Mouse (Mus musculus) midbrain, embryonic 11.5 days (tissue): ENCODE data around the gene Gm10061. TPM values are rescaled to one million over a fixed set of nuclear protein-coding genes. Genes with fewer than 3 reads are reported as not detected.
"Not testable (repeated sequence)": the region's sequence is repeated elsewhere in the genome, so short reads cannot be mapped to it uniquely, and the experiment has no call there.

Experiments
- ATAC-seq: fragments of 200-750 bp; cut with Nextera tagmentation; 2 replicates; pipeline ENCODE4 v1.8.0; 2017; ENCODE audit warnings: moderate TSS enrichment, moderate library complexity; ENCODE audit not compliant: low FRiP score
- DNase-seq: peaks from one replicate; pipeline ENCODE4 v3.0.0; 2015; ENCODE audit warnings: low spot score; ENCODE audit errors: missing footprints
- H3K27ac ChIP-seq: fragments of 300-500 bp; sonication (generic); 2 replicates; pipeline ENCODE4 v1.5.1; 2014; ENCODE audit warnings: low read depth, low read length
- H3K27me3 ChIP-seq: fragments of 300-500 bp; sonication (generic); 2 replicates; pipeline ENCODE4 v1.6.1; 2014; ENCODE audit warnings: mild to moderate bottlenecking, low read length, moderate library complexity, mixed read lengths; ENCODE audit not compliant: control insufficient read depth, insufficient read depth
- H3K36me3 ChIP-seq: fragments of 300-500 bp; sonication (generic); 2 replicates; pipeline ENCODE4 v1.6.1; 2014; ENCODE audit warnings: mild to moderate bottlenecking, low read length, moderate library complexity, mixed read lengths; ENCODE audit not compliant: control insufficient read depth, insufficient read depth
- H3K4me1 ChIP-seq: fragments of 300-500 bp; sonication (generic); 2 replicates; pipeline ENCODE4 v1.6.1; 2014; ENCODE audit warnings: low read length; ENCODE audit not compliant: control insufficient read depth, insufficient read depth
- H3K4me2 ChIP-seq: fragments of 300-500 bp; sonication (generic); 2 replicates; pipeline ENCODE4 v1.6.1; 2014; ENCODE audit warnings: mild to moderate bottlenecking, moderate library complexity
- H3K4me3 ChIP-seq: fragments of 300-500 bp; sonication (generic); 2 replicates; pipeline ENCODE4 v1.5.1; 2014; ENCODE audit warnings: low read depth, low read length
- H3K9ac ChIP-seq: fragments of 300-500 bp; sonication (generic); 2 replicates; pipeline ENCODE4 v1.6.1; 2014; ENCODE audit warnings: low read length
- H3K9me3 ChIP-seq: fragments of 300-500 bp; sonication (generic); 2 replicates; pipeline ENCODE4 v1.6.1; 2016; ENCODE audit warnings: low read length; ENCODE audit not compliant: control insufficient read depth
- WGBS: fragments of 180-500 bp; shearing (Covaris S2); extraction: QIAGEN DNeasy Blood & Tissue Kit; methylation state at CpG from one replicate; pipeline ENCODE4 v1.1.7; 2014; 5-methylcytosine and 5-hydroxymethylcytosine counted together
- polyA plus RNA-seq: library from polyadenylated mRNA; unstranded; fragments of >200 nt; fragmentation: Nextera tagmentation; extraction: Ambion mirVana; gene quantifications from 2 replicates; pipeline ENCODE4 v1.2.1, GENCODE M21; 2014

The Gm10061 gene
- not detected in 2 replicates for polyA plus RNA-seq

- no peak for ATAC-seq
- 94% methylated on average over 1 of the region's 1 CpGs for WGBS
These were observed at the start of gene Gm10061 for GRCm38 (mm10) chr16:89150786-89151185. Gene Gm10061, plus strand, starts transcription at chr16:89151086.

GRCm38 (mm10) chr16:89140551-89140950 is 10.3 kb upstream of the Gm10061 start, which contains the start of gene Gm6358:
Gene Gm6358, plus strand, starts transcription at chr16:89140851.
- no peak within 1 kb of the TSS for H3K27ac ChIP-seq
- H3K4me1 ChIP-seq: no peaks in the 10 kb centered on the region
- H3K4me3 ChIP-seq: no peak within 1 kb of the TSS
- DNase-seq (no peak), ATAC-seq (no peak)
- no peaks in the 10 kb centered on the region for H3K36me3 ChIP-seq
- H3K9me3 ChIP-seq: no peaks in the 10 kb centered on the region
- no peak within 1 kb of the TSS for H3K9ac ChIP-seq
- no peak within 1 kb of the TSS for H3K4me2 ChIP-seq
- H3K27me3 ChIP-seq: no peaks in the 10 kb centered on the region
- 89% methylated on average over 1 of the region's 1 CpGs for WGBS

More at GRCm38 (mm10) chr16:89150786-89151185, at the start of gene Gm10061:
- no peaks in the 10 kb centered on the region for H3K27me3 ChIP-seq
- peak; percentile 23 for DNase-seq
- no peaks in the 10 kb centered on the region for H3K9me3 ChIP-seq
- no peak within 1 kb of the TSS for H3K4me3 ChIP-seq
- H3K9ac ChIP-seq: no peak within 1 kb of the TSS
- H3K4me2 ChIP-seq: no peak within 1 kb of the TSS
- no peak within 1 kb of the TSS for H3K27ac ChIP-seq
- no peaks in the 10 kb centered on the region for H3K4me1 ChIP-seq
- H3K36me3 ChIP-seq: no peaks in the 10 kb centered on the region

GRCm38 (mm10) chr16:89157652-89158051 is 6.8 kb downstream of the Gm10061 start, which contains the start of gene Gm9789:
Gene Gm9789, plus strand, starts transcription at chr16:89157952.
- H3K4me2 ChIP-seq: no peak within 1 kb of the TSS
- no peaks in the 10 kb centered on the region for H3K27me3 ChIP-seq
- no peak within 1 kb of the TSS for H3K9ac ChIP-seq
- no peak for ATAC-seq
- peak; percentile 41 for DNase-seq
- no peak within 1 kb of the TSS for H3K27ac ChIP-seq
- no peaks in the 10 kb centered on the region for H3K9me3 ChIP-seq
- 91% methylated on average over 4 of the region's 4 CpGs for WGBS
- H3K4me1 ChIP-seq: no peaks in the 10 kb centered on the region
- H3K36me3 ChIP-seq: no peaks in the 10 kb centered on the region
- no peak within 1 kb of the TSS for H3K4me3 ChIP-seq

- not testable (repeated sequence) for H3K27me3 ChIP-seq, H3K4me2 ChIP-seq
These were observed 18.3 kb downstream of the Gm10061 start, which contains the start of gene Gm7735 for GRCm38 (mm10) chr16:89169190-89169589. Gene Gm7735, plus strand, starts transcription at chr16:89169490.

GRCm38 (mm10) chr16:89174435-89174834 is 23.5 kb downstream of the Gm10061 start, which contains the start of gene 1110057P08Rik:
Gene 1110057P08Rik, plus strand, starts transcription at chr16:89174735.
- WGBS: 79% methylated on average over 2 of the region's 2 CpGs
- Histone ChIP-seq H3K9me3 (no peaks in the 10 kb centered on the region), H3K9ac (no peak within 1 kb of the TSS), H3K27ac (no peak within 1 kb of the TSS), H3K4me1 (no peaks in the 10 kb centered on the region), H3K4me3 (no peak within 1 kb of the TSS), H3K36me3 (no peaks in the 10 kb centered on the region), H3K27me3 (no peaks in the 10 kb centered on the region), H3K4me2 (no peak within 1 kb of the TSS)
- DNase-seq: peak; percentile 6
- no peak for ATAC-seq

More at GRCm38 (mm10) chr16:89169190-89169589, 18.3 kb downstream of the Gm10061 start, which contains the start of gene Gm7735:
- not testable (repeated sequence) for H3K27ac ChIP-seq, H3K36me3 ChIP-seq, DNase-seq, ATAC-seq, H3K9ac ChIP-seq, H3K4me3 ChIP-seq, H3K4me1 ChIP-seq, H3K9me3 ChIP-seq

- Histone ChIP-seq H3K9ac (no peak overlapping the region), H3K36me3 (no peaks in the 10 kb centered on the region), H3K27me3 (no peaks in the 10 kb centered on the region), H3K9me3 (no peaks in the 10 kb centered on the region), H3K4me1 (no peaks in the 10 kb centered on the region), H3K27ac (no peak overlapping the region), H3K4me3 (no peak overlapping the region), H3K4me2 (no peak overlapping the region)
- WGBS: 87% methylated on average over 4 of the region's 4 CpGs
- ATAC-seq: no peak
- DNase-seq: no peak
These were observed 37.7 kb downstream of the Gm10061 start for GRCm38 (mm10) chr16:89188621-89189020.

Other genes starting within 250 kb of the Gm10061 start
- not detected in 2 replicates for gene Krtap19-9b, start 218.8 kb upstream of the Gm10061 start, polyA plus RNA-seq
- gene Krtap16-3, start 188.2 kb upstream of the Gm10061 start, polyA plus RNA-seq: not detected in 2 replicates
- not detected in 2 replicates for gene Krtap22-2, start 140.3 kb upstream of the Gm10061 start, polyA plus RNA-seq
- not detected in 2 replicates for gene Gm10229, start 135.8 kb upstream of the Gm10061 start, polyA plus RNA-seq
- gene Krtap6-1, start 119.4 kb upstream of the Gm10061 start, polyA plus RNA-seq: not detected in 2 replicates
- gene Gm10228, start 109.6 kb upstream of the Gm10061 start, polyA plus RNA-seq: not detected in 2 replicates
- gene Krtap6-5, start 103.2 kb upstream of the Gm10061 start, polyA plus RNA-seq: not detected in 2 replicates
- gene 1110025L11Rik, start 87.1 kb upstream of the Gm10061 start, polyA plus RNA-seq: not detected in 2 replicates
- gene Krtap6-3, start 67.1 kb upstream of the Gm10061 start, polyA plus RNA-seq: not detected in 2 replicates
- gene Gm6358, start 10.2 kb upstream of the Gm10061 start, polyA plus RNA-seq: not detected in 2 replicates
- gene Gm9789, start 6.9 kb downstream of the Gm10061 start, polyA plus RNA-seq: not detected in 2 replicates
- not detected in 2 replicates for gene Gm7735, start 18.4 kb downstream of the Gm10061 start, polyA plus RNA-seq
- not detected in 2 replicates for gene 1110057P08Rik, start 23.6 kb downstream of the Gm10061 start, polyA plus RNA-seq
- not detected in 2 replicates for gene Krtap20-2, start 54.8 kb downstream of the Gm10061 start, polyA plus RNA-seq